Mouse (Mus musculus): ENCODE measurements around the gene Vamp9.

DNA sequence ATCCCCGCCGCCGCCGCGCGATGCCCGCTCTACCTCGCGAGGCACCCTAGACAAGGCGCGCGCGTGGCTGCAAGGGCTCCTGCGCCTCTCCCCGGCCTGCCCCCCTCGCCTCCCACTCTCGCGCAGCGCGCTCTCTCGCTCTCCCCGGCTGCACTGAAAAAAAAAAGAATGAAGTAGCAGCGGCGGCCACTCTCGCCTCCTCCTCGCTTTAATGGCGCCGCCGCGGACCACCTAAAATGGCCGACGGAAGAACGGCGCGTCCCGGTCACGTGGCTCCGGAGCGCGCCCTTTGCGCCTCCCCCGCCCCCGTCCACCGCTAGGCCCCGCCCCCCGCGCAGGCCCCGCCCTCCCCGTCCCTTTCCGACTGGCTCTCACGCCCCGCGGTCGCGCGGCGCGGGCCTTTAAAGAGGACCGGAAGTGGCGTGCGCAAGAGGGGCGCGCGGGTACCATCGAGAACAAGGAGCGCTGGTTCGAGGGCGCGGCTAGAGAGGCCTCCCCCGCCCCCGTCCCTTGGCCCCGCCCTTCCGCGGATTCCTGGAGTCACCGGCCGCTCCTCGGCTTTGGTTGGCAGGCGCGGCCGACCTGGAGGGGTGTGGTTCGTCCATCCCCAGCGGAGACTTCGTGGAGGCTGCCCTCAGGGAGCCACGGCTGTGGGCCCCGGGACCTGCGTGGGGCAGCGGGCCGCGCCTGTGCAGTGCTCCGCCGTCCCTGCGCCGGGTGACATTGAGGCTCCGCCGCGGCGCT is 72.8 kb downstream of the Vamp9 start, which contains the start of the genes Hnrnpd and 4930524J08Rik:
- TF ChIP-seq CTCF (IDR thresholded peaks at IDR 0.05; ENCODE audit: low read depth) (no peak), EP300 (optimal IDR thresholded peaks at IDR 0.05) (no peak)

Data from stomach, postnatal 0 days (tissue).